Mouse (Mus musculus): ENCODE measurements at regions not wholly inside any gene's neighbourhood (a gene's known extent, or its start where the extent isn't known, plus 50 kb on each side); places are given as distances from the start of the nearest gene placed in this dataset.

- TF ChIP-seq CTCF (IDR thresholded peaks at IDR 0.05; ENCODE audit: low read depth) (no peak), EP300 (optimal IDR thresholded peaks at IDR 0.05) (no peak)
These were observed 67.1 kb upstream of the Id4 start for GRCm38 (mm10) chr13:48193942-48194341.
